Mouse (Mus musculus): ENCODE results near the gene Ccnb1.
"Not testable (repeated sequence)": the region's sequence is repeated elsewhere in the genome, so short reads cannot be mapped to it uniquely, and the experiment has no call there.

The Ccnb1 gene

GRCm38 (mm10) chr13:100786414-100786867 lies at the start of gene Ccnb1:
Gene Ccnb1, minus strand, starts transcription at chr13:100786570.
- DNase-seq (ENCODE audit: low read depth, low spot score): peak; percentile 93

DNA sequence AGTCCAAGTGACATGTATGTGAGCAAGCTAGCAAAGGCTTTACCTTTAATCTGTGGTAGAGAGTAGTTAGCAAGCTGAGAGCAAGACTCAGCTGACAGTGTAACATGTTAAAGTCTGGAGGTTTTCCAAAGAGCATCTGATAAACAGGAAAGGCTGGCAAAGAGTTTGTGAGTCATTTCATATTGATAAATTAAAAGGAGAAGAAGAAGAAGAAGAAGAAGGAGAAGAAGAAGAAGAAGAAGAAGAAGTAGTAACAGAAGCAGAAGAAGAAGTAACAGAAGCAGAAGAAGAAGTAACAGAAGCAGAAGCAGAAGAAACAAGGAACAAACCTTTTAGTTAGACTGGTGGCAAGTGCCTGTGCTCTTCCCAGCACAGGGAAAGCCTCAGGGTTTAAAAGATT lies 48.4 kb upstream of the Ccnb1 start:
- no peak for DNase-seq (ENCODE audit: low read depth, low spot score)

- no peak for DNase-seq (ENCODE audit: low read depth, low spot score)
Observed at GRCm38 (mm10) chr13:100833640-100834002, 47.3 kb upstream of the Ccnb1 start.

DNA sequence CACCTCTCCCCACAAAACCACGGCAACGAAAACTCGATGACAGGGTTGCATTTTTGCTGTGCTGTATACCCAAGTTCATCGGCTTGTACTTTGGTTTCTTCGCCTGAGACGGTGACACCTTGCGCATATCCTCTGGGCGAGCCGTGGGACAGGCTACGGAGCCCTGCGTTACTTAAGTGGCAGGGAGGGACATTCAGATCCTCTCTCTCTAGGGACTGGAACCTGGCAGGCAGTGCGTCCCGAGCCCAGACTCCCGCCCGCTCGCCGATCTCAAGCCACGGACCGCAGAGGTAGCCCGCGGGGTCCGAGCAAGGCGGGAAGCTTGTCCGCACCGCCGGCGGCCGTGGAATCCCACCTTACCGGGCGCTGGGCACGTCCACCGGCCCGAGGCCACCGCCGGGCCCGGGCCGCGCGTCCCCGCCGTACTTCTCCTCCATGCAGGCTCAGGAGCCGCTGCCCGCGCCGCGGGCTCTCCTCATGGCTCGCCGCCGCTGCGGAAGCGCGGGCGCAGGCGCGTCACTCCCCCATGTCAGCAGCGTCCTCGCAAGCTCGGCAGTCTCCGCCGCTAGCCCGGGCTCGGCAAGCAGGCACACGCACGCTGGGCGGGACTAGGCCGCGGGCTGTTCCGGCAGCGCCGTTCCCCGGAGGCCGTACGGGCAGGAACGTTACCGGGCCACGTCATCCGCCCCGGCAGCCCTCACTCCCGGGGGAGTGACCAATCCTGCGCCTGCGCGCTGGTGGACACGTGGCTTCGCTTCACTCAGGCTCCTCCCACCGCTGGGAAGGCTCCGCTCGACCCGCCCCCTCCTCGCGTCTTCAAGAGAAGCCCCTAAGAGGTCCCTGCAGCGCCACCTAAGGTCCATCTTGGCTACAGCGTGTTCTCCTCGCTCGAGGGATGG lies 46.6 kb upstream of the Ccnb1 start, which contains the start of gene Slc30a5:
Slc30a5 (minus strand) TSS at position 687 of the 899 bp plus-strand sequence.
- peak; percentile 99 for DNase-seq (ENCODE audit: low read depth, low spot score)

- DNase-seq (ENCODE audit: low read depth, low spot score): no peak
Observed at GRCm38 (mm10) chr13:100832188-100832587, 45.8 kb upstream of the Ccnb1 start.

GRCm38 (mm10) chr13:100831123-100831522 lies 44.8 kb upstream of the Ccnb1 start:
- DNase-seq (ENCODE audit: low read depth, low spot score): no peak

DNA sequence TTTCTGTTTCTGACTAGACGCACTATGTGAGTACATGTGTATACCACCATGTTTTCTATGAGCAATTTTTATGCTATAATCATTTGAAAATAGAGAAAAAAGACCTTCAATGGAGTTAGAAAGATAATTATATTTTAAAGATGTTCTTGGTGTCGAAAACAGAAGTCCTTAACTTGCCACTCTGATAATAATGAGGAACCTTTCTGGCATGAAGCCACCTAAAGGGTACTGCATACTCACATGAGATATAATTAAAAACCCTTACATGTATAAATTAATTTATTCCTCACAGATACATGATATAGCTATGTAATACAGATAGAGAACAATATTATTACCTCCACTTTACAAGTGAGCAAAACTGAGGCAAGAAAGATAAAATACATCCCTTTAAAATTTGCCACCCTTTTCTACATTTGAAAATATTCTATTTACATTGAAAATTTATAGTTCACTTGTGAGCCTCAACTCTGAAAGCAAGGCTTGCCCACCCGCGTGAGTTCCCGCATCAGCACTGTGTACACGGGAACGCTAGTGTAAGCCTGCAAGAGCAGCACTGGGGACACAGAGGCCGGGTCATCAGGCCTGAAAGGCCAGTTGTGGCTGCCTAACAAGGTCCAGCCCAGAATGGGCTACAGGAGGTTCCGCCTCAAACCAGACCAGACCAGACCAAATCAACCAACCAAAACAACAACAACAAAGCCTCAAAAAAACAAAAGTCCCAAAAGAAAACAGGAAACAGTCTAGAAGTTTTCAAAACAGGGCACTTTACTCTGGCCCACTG lies 39.4 kb upstream of the Ccnb1 start:
- no peak for DNase-seq (ENCODE audit: low read depth, low spot score)

- no peak for DNase-seq (ENCODE audit: low read depth, low spot score)
Observed at GRCm38 (mm10) chr13:100824916-100825315, 38.5 kb upstream of the Ccnb1 start.

GRCm38 (mm10) chr13:100824306-100824705 lies 37.9 kb upstream of the Ccnb1 start:
- DNase-seq (ENCODE audit: low read depth, low spot score): no peak

- no peak for DNase-seq (ENCODE audit: low read depth, low spot score)
Observed at GRCm38 (mm10) chr13:100823863-100824262, 37.5 kb upstream of the Ccnb1 start.

DNA sequence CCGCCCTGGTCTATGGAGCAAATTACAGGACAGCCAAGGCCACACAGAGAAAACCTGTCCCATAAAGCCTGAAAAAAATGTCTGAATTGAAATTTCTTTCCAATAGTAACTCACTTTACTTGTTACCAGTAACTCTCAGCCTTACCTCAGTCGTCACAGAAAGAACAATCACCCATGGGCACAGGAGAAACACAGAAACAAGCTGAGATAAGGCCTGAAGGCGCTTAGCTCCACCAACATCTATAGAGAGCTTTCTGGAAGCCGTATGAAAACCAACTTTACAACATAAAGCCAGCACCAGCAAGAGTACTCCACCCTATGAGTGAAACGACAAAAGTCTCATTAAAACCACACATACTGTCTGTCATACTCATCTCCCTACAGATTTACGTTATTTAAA lies 28.1 kb upstream of the Ccnb1 start:
- DNase-seq (ENCODE audit: low read depth, low spot score): no peak

DNA sequence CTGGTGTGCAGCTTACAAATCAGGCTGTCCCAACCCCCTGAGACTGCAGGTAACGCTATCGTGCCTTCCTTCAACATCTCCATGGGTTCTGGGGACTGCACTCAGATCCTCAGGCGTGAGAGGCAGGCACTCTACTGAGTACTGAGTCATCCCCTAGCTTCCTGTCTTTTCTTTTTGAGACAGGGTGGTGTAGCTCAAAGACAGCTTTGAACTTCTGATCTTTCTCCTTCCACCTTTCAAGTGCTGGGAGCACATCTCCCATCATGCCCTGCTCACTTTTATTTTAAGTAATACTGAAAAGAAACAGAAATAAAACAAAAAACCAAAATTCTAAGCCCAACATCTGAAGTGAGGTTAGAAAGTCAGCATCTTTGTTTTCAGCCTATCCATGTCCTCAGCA lies 19.4 kb upstream of the Ccnb1 start:
- no peak for DNase-seq (ENCODE audit: low read depth, low spot score)

- no peak for DNase-seq (ENCODE audit: low read depth, low spot score)
Observed at GRCm38 (mm10) chr13:100797171-100797570, 10.8 kb upstream of the Ccnb1 start.

- DNase-seq (ENCODE audit: low read depth, low spot score): no peak
Observed at GRCm38 (mm10) chr13:100789083-100789482, 2.7 kb upstream of the Ccnb1 start.

- not testable (repeated sequence) for DNase-seq (ENCODE audit: low read depth, low spot score)
Observed at GRCm38 (mm10) chr13:100788057-100788456, 1.7 kb upstream of the Ccnb1 start.

DNA sequence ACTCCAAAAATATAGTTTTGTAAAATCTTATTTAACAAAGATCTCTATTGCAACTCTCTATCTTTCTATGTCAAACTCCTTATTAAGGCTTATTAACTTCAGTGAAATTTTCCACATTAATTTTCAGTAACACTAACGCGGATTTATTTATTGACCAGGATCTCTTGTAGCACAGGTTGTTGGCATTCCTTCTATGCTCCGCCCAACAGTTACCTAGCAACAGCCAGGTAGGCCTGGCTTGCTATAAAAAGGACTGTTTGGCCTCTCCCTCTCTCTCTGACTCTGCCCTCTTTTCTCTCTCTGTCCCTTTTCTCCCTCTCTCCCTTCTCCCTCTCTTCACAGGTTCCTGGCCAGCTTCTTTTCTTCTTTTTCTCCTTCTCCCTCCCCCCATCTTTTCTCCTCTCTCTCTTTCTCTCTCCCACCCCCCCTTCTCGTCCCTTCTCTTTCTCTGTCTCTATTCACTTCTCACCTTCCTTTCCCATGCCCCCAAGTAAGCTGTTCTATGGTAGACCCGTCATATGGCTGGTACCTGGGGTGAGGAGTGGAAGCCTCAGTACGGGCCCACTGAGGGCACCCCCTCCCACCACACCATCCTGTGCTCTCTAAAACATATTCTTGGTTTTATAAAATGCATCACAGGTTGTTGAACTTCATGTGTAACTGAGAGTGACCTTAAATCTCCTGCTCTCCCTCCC lies 1.1 kb upstream of the Ccnb1 start:
- no peak for DNase-seq (ENCODE audit: low read depth, low spot score)

DNA sequence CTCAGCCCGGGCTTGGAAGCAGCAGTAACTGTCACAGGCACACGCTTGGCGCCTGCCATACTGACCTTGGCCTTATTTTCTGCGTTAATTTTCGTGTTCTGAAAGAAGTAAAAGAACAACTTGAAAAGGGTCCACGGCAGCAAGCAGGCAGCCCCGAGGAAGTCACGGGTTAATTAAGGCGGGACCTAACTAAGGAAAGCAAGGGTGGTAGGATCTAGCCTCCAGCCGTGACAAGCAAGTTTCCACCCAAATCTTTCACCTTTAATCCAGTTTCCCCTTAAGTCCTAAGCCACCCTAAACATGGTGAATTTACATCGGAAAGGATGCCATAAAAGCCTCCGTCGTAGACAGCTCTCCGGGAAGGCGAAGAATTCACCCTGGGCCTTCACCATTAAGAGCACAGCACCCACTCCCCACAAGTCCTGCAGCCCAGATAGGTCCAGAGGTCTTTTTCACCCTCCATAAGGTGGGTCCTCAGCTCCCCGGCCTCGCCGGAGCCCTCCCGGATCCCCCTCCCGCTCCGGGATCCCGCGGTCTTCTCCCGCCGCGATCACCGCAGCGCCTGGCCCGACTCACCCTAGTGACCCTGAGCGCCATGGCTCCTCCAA lies 460 bp downstream of the Ccnb1 start:
- no peak for DNase-seq (ENCODE audit: low read depth, low spot score)

DNA sequence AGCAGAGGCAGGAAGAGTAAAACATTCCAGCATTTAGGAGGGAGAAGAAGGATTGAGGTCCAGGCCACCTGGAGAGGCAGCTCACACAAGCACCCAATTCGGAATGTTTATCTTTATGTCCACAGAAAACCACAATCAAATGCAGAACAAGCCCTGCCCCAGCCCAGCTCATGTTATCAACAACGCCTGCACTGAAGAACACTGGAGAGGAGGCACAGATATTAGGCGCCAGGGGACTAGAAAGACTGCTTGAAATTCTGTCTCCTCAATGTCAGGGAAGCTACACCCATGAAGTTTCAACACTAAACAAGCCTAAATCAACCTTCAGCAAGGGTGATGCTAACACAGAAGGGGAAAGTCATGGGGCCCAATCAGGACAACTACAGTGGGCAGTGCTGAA lies 8.9 kb downstream of the Ccnb1 start:
- DNase-seq (ENCODE audit: low read depth, low spot score): no peak

DNA sequence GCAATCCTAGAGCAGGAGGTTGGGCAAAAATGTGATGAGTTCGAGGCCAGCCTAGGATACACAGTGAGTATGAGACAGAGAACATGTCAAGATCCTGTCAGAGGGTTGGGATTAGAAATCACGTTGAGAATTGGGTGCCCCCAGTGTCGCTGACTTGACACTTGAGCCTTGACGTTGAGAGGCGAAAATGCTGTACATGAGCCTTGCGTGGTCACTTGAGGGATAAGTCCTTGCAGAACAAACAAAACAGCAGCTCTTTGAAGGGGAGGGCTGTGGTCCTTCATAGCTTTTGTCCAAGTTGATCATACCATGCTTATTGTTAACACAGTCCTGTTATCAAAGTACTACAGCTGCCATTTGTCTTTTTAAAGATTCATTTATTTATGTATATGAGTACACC lies 9.7 kb downstream of the Ccnb1 start:
- no peak for DNase-seq (ENCODE audit: low read depth, low spot score)

- DNase-seq (ENCODE audit: low read depth, low spot score): no peak
Observed at GRCm38 (mm10) chr13:100776056-100776419, 10.3 kb downstream of the Ccnb1 start.

DNA sequence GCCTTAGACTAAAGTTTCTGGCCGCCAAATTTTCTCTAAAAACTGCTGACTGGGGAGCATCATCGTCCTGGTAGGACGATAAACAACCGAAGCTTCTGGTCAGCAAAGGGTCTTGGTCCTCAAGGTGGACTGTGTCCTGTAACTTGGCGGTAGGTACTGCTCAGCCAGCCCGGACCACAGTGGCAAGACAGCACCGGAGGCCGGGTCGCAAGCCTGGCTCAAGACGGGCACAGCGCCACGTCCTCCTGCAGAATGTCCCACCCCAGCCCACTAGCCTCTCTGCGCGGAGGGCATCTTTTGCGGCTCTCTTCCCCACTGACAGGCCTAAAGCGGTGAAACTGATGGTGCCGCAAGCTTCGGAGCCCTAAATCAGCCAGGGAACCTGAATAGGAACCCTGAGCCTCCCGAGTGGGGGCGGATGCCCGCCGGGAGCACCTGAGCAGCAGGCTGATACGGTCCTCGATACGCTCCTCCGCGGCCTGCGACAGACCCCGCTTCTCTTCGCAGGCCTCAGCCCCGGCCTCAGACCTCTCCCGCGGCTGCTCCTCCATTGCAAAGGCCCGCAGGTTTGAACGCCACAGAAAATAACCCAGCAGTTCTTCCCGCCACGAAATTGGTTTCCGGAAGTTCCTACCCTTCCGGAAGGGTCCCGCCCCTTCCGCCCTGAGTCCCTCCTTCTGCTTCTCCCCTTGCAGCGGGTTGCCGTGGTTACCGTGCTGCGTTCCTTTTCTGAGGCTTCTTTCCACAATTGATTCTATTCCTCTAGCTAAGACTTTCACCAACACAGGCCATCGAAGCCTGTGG lies 10.9 kb downstream of the Ccnb1 start, which contains the start of gene Cenph:
Cenph (minus strand) TSS at position 648 of the 804 bp plus-strand sequence.
- DNase-seq (ENCODE audit: low read depth, low spot score): peak; percentile 88

Measured in forelimb bud, embryonic 11.5 days (tissue).